ENCODE assay signal across 14 mouse cellular contexts in the genomic region with DNA sequence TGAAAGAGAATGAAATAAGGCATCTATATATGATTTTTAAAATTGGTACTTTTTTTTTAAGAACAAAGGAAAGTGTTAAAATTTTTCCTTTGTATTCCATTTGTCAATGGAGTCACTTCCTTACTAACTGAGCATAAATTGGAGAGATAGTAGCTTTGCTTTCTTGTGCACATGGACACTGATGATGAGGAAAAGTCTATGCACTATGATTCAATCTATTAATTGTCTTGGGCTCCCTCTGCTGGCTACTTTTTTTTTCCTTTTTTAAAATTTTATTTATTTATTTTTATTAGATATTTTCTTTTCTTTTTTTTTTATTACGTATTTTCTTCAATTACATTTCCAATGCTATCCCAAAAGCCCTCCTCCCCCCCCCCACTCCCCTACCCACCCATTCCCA.
A peak's percentile ranks its signal among the peaks of the same experiment; 100 is the strongest.
DNase-seq lines count a peak whose midpoint lies in the region; ATAC-seq and TF ChIP-seq lines count a peak whose summit lies in the region.
"Had no signal": no experiment of that assay in that cellular context is flagged by ENCODE, and none has a peak within 500 bp of the region (broad histone marks: within the 10 kb centered on the region; RNA-seq: fewer than 3 reads in every experiment).

No protein-coding gene starts in this region.

- no peaks in the 10 kb centered on the region for H3K36me3 ChIP-seq in intestine, postnatal 0 days (ENCODE audit: control insufficient read depth, insufficient read depth)
- no peaks in the 10 kb centered on the region for H3K36me3 ChIP-seq in intestine, embryonic 15.5 days
- H3K36me3 ChIP-seq in midbrain, embryonic 14.5 days (ENCODE audit: control insufficient read depth, insufficient read depth, low read length) = no peaks in the 10 kb centered on the region
- H3K36me3 ChIP-seq in midbrain, embryonic 11.5 days (ENCODE audit: control insufficient read depth, insufficient read depth, low read length) = no peaks in the 10 kb centered on the region
- H3K36me3 ChIP-seq in stomach, postnatal 0 days (ENCODE audit: control insufficient read depth, insufficient read depth, low read length) = no peaks in the 10 kb centered on the region
- H3K36me3 ChIP-seq: limb, embryonic 15.5 days had no signal

- no peak for TF ChIP-seq EP300 in stomach, postnatal 0 days (optimal IDR thresholded peaks at IDR 0.05)

- no peaks in the 10 kb centered on the region for H3K4me1 ChIP-seq in cerebellum, adult 2 months (ENCODE audit: control insufficient read depth, insufficient read depth, low read length)
- H3K4me1 ChIP-seq in intestine, postnatal 0 days (replicated peaks; ENCODE audit: control insufficient read depth, insufficient read depth, low read length) = no peaks in the 10 kb centered on the region
- H3K4me1 ChIP-seq in intestine, embryonic 15.5 days (replicated peaks) = no peaks in the 10 kb centered on the region
- no peaks in the 10 kb centered on the region for H3K4me1 ChIP-seq in midbrain, embryonic 14.5 days (ENCODE audit: control insufficient read depth, insufficient read depth, low read length)
- H3K4me1 ChIP-seq in midbrain, embryonic 11.5 days (ENCODE audit: control insufficient read depth, insufficient read depth, low read length) = no peaks in the 10 kb centered on the region
- H3K4me1 ChIP-seq in stomach, postnatal 0 days (replicated peaks; ENCODE audit: control insufficient read depth, insufficient read depth) = no peaks in the 10 kb centered on the region
- H3K4me1 ChIP-seq: limb, embryonic 15.5 days had no signal

- TF ChIP-seq POLR2A in cerebellum, adult 2 months (IDR thresholded peaks at IDR 0.05; ENCODE audit: borderline replicate concordance, insufficient read depth, low read length) = no peak

- H3K4me2 ChIP-seq in intestine, postnatal 0 days (replicated peaks; ENCODE audit: low read depth) = no peak overlapping the region
- no peak overlapping the region for H3K4me2 ChIP-seq in intestine, embryonic 15.5 days (replicated peaks)
- H3K4me2 ChIP-seq in midbrain, embryonic 14.5 days (ENCODE audit: low read length) = no peak overlapping the region
- H3K4me2 ChIP-seq in midbrain, embryonic 11.5 days = no peak overlapping the region
- no peak overlapping the region for H3K4me2 ChIP-seq in stomach, postnatal 0 days (replicated peaks; ENCODE audit: low read depth)
- H3K4me2 ChIP-seq: limb, embryonic 15.5 days had no signal

- TF ChIP-seq CTCF in cerebellum, adult 2 months (IDR thresholded peaks at IDR 0.05; ENCODE audit: borderline replicate concordance, insufficient read depth, low read depth, low read length) = peak; percentile 44; the same call in 1 of the 2 replicates
- TF ChIP-seq CTCF in intestine, postnatal 0 days (IDR thresholded peaks at IDR 0.05; ENCODE audit: low read depth) = peak; percentile 39
- peak; percentile 51 for TF ChIP-seq CTCF in stomach, postnatal 0 days (IDR thresholded peaks at IDR 0.05; ENCODE audit: low read depth)

- H3K27ac ChIP-seq in cerebellum, adult 2 months (ENCODE audit: insufficient read depth, low read length) = no peak overlapping the region
- no peak overlapping the region for H3K27ac ChIP-seq in intestine, postnatal 0 days (ENCODE audit: low read depth, low read length)
- H3K27ac ChIP-seq in intestine, embryonic 15.5 days = no peak overlapping the region
- H3K27ac ChIP-seq in midbrain, embryonic 14.5 days (replicated peaks; ENCODE audit: low read depth, low read length) = no peak overlapping the region
- H3K27ac ChIP-seq in midbrain, embryonic 11.5 days (ENCODE audit: low read depth, low read length) = no peak overlapping the region
- no peak overlapping the region for H3K27ac ChIP-seq in stomach, postnatal 0 days (replicated peaks)
- H3K27ac ChIP-seq: limb, embryonic 15.5 days had no signal

- no peaks in the 10 kb centered on the region for H3K9me3 ChIP-seq in intestine, postnatal 0 days (ENCODE audit: control insufficient read depth)
- H3K9me3 ChIP-seq in intestine, embryonic 15.5 days = no peaks in the 10 kb centered on the region
- no peaks in the 10 kb centered on the region for H3K9me3 ChIP-seq in midbrain, embryonic 14.5 days (ENCODE audit: control insufficient read depth, low read length)
- no peaks in the 10 kb centered on the region for H3K9me3 ChIP-seq in midbrain, embryonic 11.5 days (ENCODE audit: control insufficient read depth, low read length)
- no peaks in the 10 kb centered on the region for H3K9me3 ChIP-seq in stomach, postnatal 0 days (ENCODE audit: control insufficient read depth, low read length)
- H3K9me3 ChIP-seq: limb, embryonic 15.5 days had no signal

- H3K4me3 ChIP-seq in cerebellum, adult 2 months (replicated peaks; ENCODE audit: insufficient read depth, low read depth, low read length) = no peak overlapping the region
- no peak overlapping the region for H3K4me3 ChIP-seq in intestine, postnatal 0 days (ENCODE audit: low read depth, low read length)
- H3K4me3 ChIP-seq in intestine, embryonic 15.5 days (replicated peaks) = no peak overlapping the region
- no peak overlapping the region for H3K4me3 ChIP-seq in midbrain, embryonic 14.5 days (replicated peaks; ENCODE audit: low read depth, low read length)
- no peak overlapping the region for H3K4me3 ChIP-seq in midbrain, embryonic 11.5 days (ENCODE audit: low read depth, low read length)
- no peak overlapping the region for H3K4me3 ChIP-seq in stomach, postnatal 0 days (ENCODE audit: low read depth, low read length)
- H3K4me3 ChIP-seq: erythroblast, embryonic 14.5 days; limb, embryonic 15.5 days had no signal

- no peak overlapping the region for H3K9ac ChIP-seq in intestine, postnatal 0 days (ENCODE audit: low read depth, low read length)
- H3K9ac ChIP-seq in intestine, embryonic 15.5 days = no peak overlapping the region
- no peak overlapping the region for H3K9ac ChIP-seq in midbrain, embryonic 14.5 days (replicated peaks; ENCODE audit: low read length)
- H3K9ac ChIP-seq in midbrain, embryonic 11.5 days (ENCODE audit: low read length) = no peak overlapping the region
- no peak overlapping the region for H3K9ac ChIP-seq in stomach, postnatal 0 days (ENCODE audit: low read length)
- H3K9ac ChIP-seq: limb, embryonic 15.5 days had no signal

- no peak for ATAC-seq in intestine, postnatal 0 days
- no peak for ATAC-seq in intestine, embryonic 15.5 days
- ATAC-seq in midbrain, embryonic 14.5 days (ENCODE audit: low FRiP score, low TSS enrichment) = no peak
- ATAC-seq in midbrain, embryonic 11.5 days (ENCODE audit: low FRiP score) = no peak
- ATAC-seq in stomach, postnatal 0 days (ENCODE audit: low FRiP score, low TSS enrichment) = no peak

- WGBS in cerebellum, adult 2 months = 42% methylated on average over 1 of the region's 1 CpGs
- WGBS in intestine, postnatal 0 days = 31% methylated on average over 1 of the region's 1 CpGs
- WGBS in intestine, embryonic 15.5 days = 42% methylated on average over 1 of the region's 1 CpGs
- 24% methylated on average over 1 of the region's 1 CpGs for WGBS in midbrain, embryonic 14.5 days
- 43% methylated on average over 1 of the region's 1 CpGs for WGBS in midbrain, embryonic 11.5 days
- 24% methylated on average over 1 of the region's 1 CpGs for WGBS in stomach, postnatal 0 days

- H3K27me3 ChIP-seq in cerebellum, adult 2 months (ENCODE audit: control insufficient read depth, insufficient read depth, low read length) = no peaks in the 10 kb centered on the region
- H3K27me3 ChIP-seq in intestine, postnatal 0 days (replicated peaks; ENCODE audit: control insufficient read depth, insufficient read depth, low read length) = no peaks in the 10 kb centered on the region
- no peaks in the 10 kb centered on the region for H3K27me3 ChIP-seq in intestine, embryonic 15.5 days (replicated peaks)
- no peaks in the 10 kb centered on the region for H3K27me3 ChIP-seq in midbrain, embryonic 14.5 days (ENCODE audit: control insufficient read depth, insufficient read depth, low read length)
- H3K27me3 ChIP-seq in midbrain, embryonic 11.5 days (ENCODE audit: control insufficient read depth, insufficient read depth, low read length) = no peaks in the 10 kb centered on the region
- no peaks in the 10 kb centered on the region for H3K27me3 ChIP-seq in stomach, postnatal 0 days (ENCODE audit: control insufficient read depth, insufficient read depth, low read length)
- H3K27me3 ChIP-seq: limb, embryonic 15.5 days had no signal

- no peak for DNase-seq in cerebellum, adult 2 months
- DNase-seq in cerebellum, adult 18-20 months = no peak
- DNase-seq in midbrain, embryonic 14.5 days = peak; percentile 74
- no peak for DNase-seq in midbrain, embryonic 11.5 days (ENCODE audit: low spot score, missing footprints)
- DNase-seq in stomach, postnatal 0 days (ENCODE audit: low spot score) = no peak
- no peak for DNase-seq in right cerebral cortex, postnatal 25 days
- DNase-seq: adrenal gland, adult 2 months; cerebellum, adult 11 months; gastrocnemius, postnatal 10 days; kidney, adult 18-20 months had no signal
